Mouse (Mus musculus) kidney, postnatal 10 days (tissue): ENCODE results near the gene Lsm14a.
A peak's percentile ranks its signal among the peaks of the same experiment; 100 is the strongest.
"Not testable (repeated sequence)": the region's sequence is repeated elsewhere in the genome, so short reads cannot be mapped to it uniquely, and the experiment has no call there.

Experiments
- DNase-seq: peaks from one replicate; pipeline ENCODE4 v3.0.0; 2021; ENCODE audit warnings: mixed read lengths

Lsm14a gene

DNA sequence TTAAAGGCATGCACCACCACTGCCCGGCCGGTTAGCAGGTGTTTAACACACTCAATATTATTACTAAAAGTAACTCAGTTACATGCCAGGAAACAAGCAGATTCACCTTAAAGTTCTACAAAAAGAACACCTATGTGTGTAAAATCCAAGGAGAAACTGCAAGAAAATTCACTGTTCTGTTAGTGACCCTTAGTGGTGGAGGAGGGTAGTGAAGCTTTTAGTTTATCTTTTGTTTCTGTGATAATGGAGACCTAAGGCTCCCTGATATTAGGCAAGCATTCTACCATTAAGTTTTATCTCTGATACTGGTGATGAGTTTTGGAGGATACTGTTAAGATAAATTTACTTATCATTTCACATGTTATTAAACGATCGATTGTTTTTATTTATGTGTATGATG, 37.5 kb downstream of the Lsm14a start:
- DNase-seq, result no peak

DNA sequence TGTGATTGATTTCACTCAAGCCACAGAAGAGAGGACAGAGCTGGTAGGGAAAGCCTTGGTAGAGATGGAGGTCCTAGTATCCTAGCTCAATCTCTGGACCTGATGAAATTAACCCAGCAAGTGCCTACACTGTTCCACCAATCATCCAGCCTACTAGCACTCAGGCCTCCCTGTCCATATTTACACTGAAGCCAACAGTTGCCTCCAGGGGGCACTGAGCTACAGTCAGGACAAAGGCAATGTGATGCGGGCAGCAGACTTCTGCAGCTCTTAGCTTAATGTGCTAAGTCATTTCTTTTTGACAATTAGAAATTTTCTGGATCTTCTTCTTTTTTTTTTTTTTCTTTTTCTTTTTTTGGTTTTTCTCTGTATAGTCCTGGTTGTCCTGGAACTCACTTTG, 41.1 kb downstream of the Lsm14a start:
- peak; percentile 41 for DNase-seq

GRCm38 (mm10) chr7:34350166-34350565, 42.9 kb downstream of the Lsm14a start:
- no peak for DNase-seq

- no peak for DNase-seq
These were observed 45.1 kb downstream of the Lsm14a start for GRCm38 (mm10) chr7:34348011-34348410.

- no peak for DNase-seq
These were observed 46.1 kb downstream of the Lsm14a start for GRCm38 (mm10) chr7:34347041-34347440.

GRCm38 (mm10) chr7:34346505-34346904, 46.6 kb downstream of the Lsm14a start:
- no peak for DNase-seq

GRCm38 (mm10) chr7:34342040-34342793, 50.9 kb downstream of the Lsm14a start:
- no peak for DNase-seq

- no peak for DNase-seq
These were observed 52.3 kb downstream of the Lsm14a start for GRCm38 (mm10) chr7:34340841-34341240.

GRCm38 (mm10) chr7:34339164-34339489, 54.0 kb downstream of the Lsm14a start:
- DNase-seq, result no peak

DNA sequence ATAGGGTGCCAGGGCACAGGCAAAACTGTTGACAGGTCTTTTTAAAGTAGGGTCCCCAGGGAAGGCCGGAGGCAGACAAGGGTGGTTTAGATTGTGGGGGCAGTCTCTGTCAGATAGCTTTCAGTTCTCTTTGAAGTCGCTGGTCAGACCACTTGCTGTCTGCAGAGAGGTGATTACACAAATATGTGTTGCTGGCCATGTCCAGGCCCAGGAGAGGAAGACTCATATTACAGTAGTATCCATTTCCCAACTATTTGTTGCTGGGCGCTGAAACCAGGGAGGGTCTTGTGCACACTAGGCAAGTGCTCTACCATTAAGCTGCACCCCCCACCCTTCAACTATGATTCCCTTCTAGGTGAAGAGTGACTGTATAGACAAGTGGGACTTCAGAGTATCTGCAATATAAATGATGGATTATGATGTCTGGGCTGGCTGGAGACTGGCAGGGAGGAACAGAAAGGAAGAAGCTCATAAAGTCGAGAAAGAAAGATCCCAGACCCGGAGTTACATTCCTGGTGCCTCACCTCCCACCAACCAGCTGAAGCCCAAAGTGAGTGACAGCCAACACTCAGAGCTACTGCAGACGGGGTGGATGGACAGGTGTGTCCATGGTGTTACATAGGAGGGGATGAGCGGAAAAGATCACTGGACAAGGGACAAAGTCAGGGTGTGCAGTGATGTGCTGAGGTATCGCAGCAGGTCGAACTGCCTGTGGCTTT, 54.5 kb downstream of the Lsm14a start:
- no peak for DNase-seq

DNA sequence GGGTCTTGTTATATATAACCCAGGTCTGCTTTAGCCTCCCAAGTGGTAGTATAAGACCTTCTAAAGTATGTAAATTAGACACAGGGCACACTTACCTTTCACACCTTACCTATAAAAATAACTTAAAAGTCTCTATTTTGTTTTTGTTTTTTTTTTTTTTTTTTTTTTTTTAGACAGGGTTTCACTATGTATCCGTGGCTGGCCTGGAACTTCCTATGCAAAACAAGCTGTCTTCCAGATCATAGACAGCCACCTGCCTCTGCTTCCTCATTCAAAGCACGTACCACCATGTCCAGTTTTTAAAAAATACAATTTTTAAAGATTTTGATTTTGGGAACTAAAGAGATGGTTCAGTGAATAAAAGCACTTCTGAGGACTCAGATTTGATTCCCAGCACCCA, 55.8 kb downstream of the Lsm14a start:
- no peak for DNase-seq

- not testable (repeated sequence) for DNase-seq
These were observed 56.6 kb downstream of the Lsm14a start for GRCm38 (mm10) chr7:34336545-34336944.

DNA sequence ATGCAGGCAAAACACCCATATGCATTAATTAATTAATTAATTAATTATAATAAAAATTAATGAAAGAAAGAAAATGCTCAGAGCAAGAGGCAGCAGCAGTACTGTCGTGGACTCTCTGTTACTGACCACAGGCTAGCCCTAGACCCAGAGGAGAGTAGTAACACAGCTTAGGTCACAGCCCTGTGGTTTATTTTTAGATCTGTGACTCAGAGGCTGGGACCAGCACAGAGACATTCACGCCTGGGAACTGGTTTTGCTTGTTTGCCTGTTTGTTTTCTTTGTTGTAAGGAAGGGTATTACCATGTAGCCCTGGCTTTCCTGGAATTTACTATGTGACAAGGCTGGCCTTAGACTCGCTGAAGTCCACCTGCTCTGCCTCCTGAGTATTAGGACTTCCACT, 65.6 kb downstream of the Lsm14a start:
- no peak for DNase-seq

DNA sequence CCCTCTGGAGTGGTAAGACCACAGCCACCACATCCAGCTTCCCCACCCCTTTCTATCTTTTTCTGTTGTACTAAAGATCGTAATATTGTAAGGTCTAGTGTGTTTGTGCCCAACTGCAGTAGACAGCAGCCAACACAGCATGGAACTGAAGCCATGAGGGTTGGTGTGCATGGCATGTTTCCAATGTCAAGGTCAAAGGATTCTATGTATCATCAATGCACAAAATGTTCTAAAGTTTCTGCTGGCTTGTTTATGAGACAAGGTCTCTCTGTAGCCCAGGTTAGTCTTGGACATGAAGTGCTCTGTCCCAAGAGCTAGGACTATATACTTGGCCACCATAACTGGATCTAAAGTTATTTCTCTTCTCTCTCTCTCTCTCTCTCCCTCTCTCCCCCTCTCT, 68.3 kb downstream of the Lsm14a start:
- DNase-seq, result no peak

GRCm38 (mm10) chr7:34324005-34324404, 69.1 kb downstream of the Lsm14a start:
- no peak for DNase-seq

- no peak for DNase-seq
These were observed 69.8 kb downstream of the Lsm14a start for GRCm38 (mm10) chr7:34323351-34323750.

GRCm38 (mm10) chr7:34321958-34322357, 71.2 kb downstream of the Lsm14a start:
- no peak for DNase-seq

DNA sequence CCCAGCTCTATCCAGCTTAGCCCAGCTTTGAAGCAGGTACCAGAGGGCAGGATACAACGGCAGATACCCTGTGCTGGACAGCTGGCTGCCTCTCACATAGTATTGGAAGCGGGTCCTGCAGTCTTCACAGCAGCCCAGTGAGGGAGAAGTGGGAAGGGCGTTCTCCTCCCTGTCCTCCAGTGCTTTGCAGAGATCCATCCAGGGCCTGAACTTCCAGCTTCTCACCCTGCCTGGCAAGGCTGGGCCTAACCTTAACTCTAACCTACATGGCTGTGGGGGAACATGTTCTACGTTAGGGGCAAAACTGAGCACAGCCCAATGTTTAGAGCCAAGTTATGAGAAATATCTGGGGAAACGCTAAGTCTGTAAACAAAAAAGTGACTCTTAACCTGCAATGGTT, 72.0 kb downstream of the Lsm14a start:
- no peak for DNase-seq

- DNase-seq, result peak; percentile 59
These were observed 73.2 kb downstream of the Lsm14a start for GRCm38 (mm10) chr7:34319957-34320356.

DNA sequence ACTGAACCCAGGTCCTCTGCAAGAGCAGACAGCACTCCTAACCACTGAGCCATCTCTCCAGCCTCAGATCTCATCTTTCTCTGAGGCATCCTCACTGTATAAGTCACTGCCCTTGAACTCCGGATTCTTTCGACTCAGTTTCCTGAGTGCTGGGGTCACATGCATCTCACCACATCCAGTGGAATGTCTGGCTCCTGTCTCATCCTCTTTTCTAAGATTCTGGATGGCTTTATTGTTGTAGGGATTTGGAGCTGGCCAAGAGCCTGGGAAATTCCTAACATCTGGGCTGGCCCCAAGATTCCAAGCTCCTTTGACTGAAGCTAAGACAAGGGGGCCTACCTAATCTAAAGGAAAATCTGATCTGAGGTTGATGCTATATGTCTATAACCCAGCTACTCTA, 74.0 kb downstream of the Lsm14a start:
- peak; percentile 64 for DNase-seq

DNA sequence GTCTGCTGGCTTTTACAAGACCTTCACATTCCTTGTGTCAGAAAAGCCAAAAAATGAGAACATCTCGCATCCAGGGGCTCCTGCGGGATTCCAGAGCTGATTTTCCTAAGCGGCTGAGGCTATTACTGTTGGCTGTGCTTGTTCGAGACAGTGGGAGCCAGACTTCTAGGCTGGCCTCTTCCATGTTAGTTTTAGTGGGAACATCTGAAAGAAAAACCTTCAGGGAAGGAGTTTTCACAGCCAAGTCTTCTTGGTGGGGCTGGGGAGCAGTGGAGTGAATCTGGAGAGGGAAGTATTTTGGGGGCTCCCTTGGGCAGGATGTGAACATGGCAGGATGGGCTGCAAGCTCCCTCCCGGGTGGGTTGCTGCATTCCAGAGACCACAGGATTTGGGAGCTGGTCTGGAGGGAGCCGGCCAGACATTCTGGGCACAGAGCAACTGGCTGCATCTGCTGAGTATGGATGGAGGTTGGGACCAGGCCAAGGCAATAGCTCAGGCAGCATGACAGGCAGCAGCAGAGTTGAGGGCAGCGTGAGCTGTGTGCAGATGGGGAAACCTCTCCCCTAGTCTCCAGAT, 75.1 kb downstream of the Lsm14a start:
- peak; percentile 74 for DNase-seq

DNA sequence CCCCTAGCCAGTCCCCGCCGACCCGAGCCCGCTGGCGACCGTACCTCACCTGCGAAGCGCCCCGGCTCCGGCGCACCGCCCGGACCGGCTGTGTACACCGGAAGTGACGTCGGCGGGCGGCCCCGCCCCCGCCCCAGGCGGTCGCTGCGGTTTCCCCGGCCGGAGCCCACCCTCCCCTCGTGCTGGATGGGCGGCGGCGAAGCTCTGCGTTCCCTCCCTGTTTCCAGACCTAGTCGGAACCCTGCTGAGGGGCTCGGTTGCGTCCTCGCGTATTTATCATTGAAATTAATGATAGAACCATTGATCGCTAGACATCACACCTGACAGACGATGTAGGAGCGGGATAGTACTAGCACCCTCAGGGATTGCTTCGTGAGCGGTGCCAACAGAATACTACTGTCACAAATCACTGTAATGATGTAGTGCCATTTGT, 79.7 kb downstream of the Lsm14a start, which contains the start of gene 4931406P16Rik:
TSS of gene 4931406P16Rik (minus strand) at position 109 of the 433 bp plus-strand sequence.
- DNase-seq, result peak; percentile 95

DNA sequence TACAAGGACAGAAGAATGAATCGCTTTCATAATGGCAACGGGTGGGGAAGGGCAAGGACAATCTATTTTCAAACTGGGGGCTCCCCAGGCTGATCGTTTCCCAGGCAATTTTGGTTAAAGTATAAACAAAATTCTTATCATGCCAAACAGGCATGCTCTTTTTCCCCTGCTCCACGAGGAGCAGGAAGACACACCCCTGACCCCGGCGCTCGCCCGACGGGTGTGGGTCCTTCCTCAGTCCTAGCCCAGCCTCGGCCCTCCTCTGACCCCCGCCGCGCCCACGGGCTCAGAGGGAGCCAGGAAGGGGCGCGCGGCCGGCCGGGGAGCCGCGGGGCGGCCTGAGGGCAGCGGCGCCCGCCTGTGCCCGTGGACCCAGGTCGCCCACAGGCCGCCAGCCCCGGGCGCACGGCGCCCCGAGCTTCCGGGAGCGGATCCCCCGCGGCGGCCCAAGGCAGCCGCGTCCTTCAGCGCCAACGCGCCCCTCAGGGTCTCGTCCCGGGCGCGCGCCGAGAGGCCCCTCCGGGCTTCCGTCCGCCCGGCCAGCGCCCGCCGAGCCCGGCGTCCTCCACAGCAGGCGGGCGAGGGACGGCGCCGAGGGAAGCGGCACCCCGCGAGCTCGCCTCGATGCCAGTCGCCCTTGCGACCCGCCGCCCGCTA, 80.2 kb downstream of the Lsm14a start:
- DNase-seq, result peak; percentile 85
